Mouse (Mus musculus) hindbrain, embryonic 12.5 days (tissue): ENCODE results near the gene Rhot1. TPM values are rescaled to one million over a fixed set of nuclear protein-coding genes. Genes with fewer than 3 reads are reported as not detected.
A peak's percentile ranks its signal among the peaks of the same experiment; 100 is the strongest.

ENCODE experiments used
- ATAC-seq: fragments of 200-750 bp; cut with Nextera tagmentation; 2 replicates; pipeline ENCODE4 v1.8.0; 2017; ENCODE audit warnings: moderate TSS enrichment; ENCODE audit not compliant: low FRiP score
- H3K27ac ChIP-seq: fragments of 300-500 bp; sonication (generic); 2 replicates; pipeline ENCODE4 v1.5.1; 2016; ENCODE audit warnings: mild to moderate bottlenecking
- H3K27me3 ChIP-seq: fragments of 300-500 bp; sonication (generic); 2 replicates; pipeline ENCODE4 v1.6.1; 2016; ENCODE audit warnings: mild to moderate bottlenecking
- H3K36me3 ChIP-seq: fragments of 300-500 bp; sonication (generic); 2 replicates; pipeline ENCODE4 v1.6.1; 2016; ENCODE audit warnings: mild to moderate bottlenecking
- H3K4me1 ChIP-seq: fragments of 300-500 bp; sonication (generic); 2 replicates; pipeline ENCODE4 v1.6.1; 2016
- H3K4me2 ChIP-seq: fragments of 300-500 bp; sonication (generic); replicated peaks from 2 replicates; pipeline ENCODE4 v1.6.1; 2016; ENCODE audit warnings: mild to moderate bottlenecking
- H3K4me3 ChIP-seq: fragments of 300-500 bp; sonication (generic); 2 replicates; pipeline ENCODE4 v1.5.1; 2016; ENCODE audit warnings: mild to moderate bottlenecking
- H3K9ac ChIP-seq: fragments of 300-500 bp; sonication (generic); 2 replicates; pipeline ENCODE4 v1.6.1; 2016; ENCODE audit warnings: mild to moderate bottlenecking, moderate library complexity
- H3K9me3 ChIP-seq: fragments of 300-500 bp; sonication (generic); replicated peaks from 2 replicates; pipeline ENCODE4 v1.6.1; 2016; ENCODE audit warnings: mild to moderate bottlenecking
- WGBS: fragments of 180-500 bp; shearing (Covaris S2); methylation state at CpG from one replicate; pipeline ENCODE4 v1.1.7; 2016; 5-methylcytosine and 5-hydroxymethylcytosine counted together
- polyA plus RNA-seq: library from polyadenylated mRNA; unstranded; fragments of >200 nt; fragmentation: Nextera tagmentation; extraction: Ambion mirVana; gene quantifications from 2 replicates; pipeline ENCODE4 v1.2.1, GENCODE M21; 2016

The Rhot1 gene
- polyA plus RNA-seq, 1 experiment from 2014 or later = 70.8 TPM

DNA sequence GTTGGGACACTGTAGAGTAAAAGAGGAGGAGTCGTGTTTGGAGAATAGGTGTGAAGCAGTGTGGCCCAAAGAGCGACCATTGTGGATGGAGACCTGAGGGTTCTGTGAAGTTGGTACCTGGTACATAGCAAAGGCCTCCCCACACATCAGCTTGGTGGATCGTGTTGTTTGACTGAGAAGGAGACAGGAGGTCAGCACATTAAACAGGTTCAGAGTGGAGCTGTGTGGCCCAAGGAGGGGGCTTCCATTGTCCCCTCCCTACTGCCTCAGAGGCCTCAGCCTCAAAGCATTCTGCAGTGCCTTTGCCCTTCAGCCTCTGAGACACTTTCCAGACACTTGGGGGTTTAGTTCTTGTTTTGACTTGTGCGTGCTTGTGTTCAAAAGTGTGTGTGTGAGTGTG, 105.1 kb downstream of the Rhot1 start:
- Histone ChIP-seq H3K36me3 (no peaks in the 10 kb centered on the region), H3K9ac (no peak overlapping the region), H3K27ac (0 out of 2 replicates have a peak overlapping the region, but pooled peaks have one; percentile 82), H3K27me3 (no peaks in the 10 kb centered on the region), H3K4me1 (peaks cover 72% of the 10 kb centered on the region), H3K9me3 (no peaks in the 10 kb centered on the region), H3K4me2 (no peak overlapping the region), H3K4me3 (no peak overlapping the region)
- WGBS = 69% methylated on average over 4 of the region's 4 CpGs
- no peak for ATAC-seq

DNA sequence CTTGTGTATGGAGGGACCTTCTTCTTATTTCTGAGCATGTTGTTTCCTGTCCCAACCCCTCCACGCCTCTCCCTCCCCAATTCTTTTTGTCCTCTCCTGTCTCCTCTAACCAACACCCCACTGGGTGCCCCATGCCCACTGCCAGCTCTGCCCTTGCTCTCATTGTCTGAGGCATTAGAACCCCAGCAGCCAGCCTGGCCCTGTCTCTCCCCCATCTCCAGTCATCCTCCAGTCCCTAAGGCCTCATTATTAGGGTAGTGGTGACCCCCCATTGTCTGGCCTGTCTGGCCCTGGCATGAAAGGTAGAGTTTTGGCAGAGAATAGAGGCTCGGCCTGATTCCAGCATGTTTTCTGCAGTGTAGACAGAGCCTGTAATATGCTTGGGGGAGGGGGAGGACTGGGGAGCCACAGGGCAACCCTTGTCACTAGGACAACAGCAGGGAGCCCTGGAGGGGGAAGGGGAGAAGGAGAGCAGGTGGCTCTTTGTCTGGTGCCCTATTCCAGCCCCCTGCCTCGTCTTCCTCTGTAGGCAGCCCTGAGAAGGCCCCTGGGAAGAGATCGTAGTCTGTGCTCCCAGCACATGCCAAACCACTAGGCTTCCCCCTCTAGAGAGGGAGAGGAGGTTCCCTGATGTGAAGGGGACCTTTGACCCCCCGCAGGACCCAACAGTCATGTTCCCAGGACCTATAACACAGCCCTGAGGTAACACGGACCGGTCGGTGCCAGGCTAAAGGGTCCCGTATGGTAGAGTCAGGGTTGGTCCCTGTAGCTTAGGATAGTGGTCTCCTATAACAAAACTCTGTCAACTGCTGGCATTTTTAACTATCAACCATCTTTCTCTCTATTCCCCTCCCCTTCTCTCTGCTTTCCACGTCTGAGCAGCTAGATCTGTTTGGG, 107.2 kb downstream of the Rhot1 start:
- WGBS = 41% methylated on average over 10 of the region's 10 CpGs
- ATAC-seq = peak; percentile 88
- no peak overlapping the region for H3K9ac ChIP-seq

More for the DNA sequence above, 107.2 kb downstream of the Rhot1 start:
- no peaks in the 10 kb centered on the region for H3K36me3 ChIP-seq
- no peak overlapping the region for H3K4me2 ChIP-seq
- no peaks in the 10 kb centered on the region for H3K9me3 ChIP-seq
- H3K27ac ChIP-seq = peak overlapping the region; percentile 79
- H3K4me1 ChIP-seq = peaks cover 59% of the 10 kb centered on the region
- H3K27me3 ChIP-seq = no peaks in the 10 kb centered on the region
- H3K4me3 ChIP-seq = no peak overlapping the region

Other genes with a start within 250 kb of the Rhot1 start
- gene Utp6, start 246.6 kb upstream of the Rhot1 start, polyA plus RNA-seq = 50.6 and 66.1 TPM in 2 replicates
- gene Suz12, start 215.9 kb upstream of the Rhot1 start, polyA plus RNA-seq = 26.3 and 26.4 TPM in 2 replicates
- 29.9 and 30.1 TPM in 2 replicates for gene Crlf3, start 128.0 kb upstream of the Rhot1 start, polyA plus RNA-seq
- gene Atad5, start 119.6 kb upstream of the Rhot1 start, polyA plus RNA-seq = 11.1 and 11.7 TPM in 2 replicates
- gene Tefm, start 66.8 kb upstream of the Rhot1 start, polyA plus RNA-seq = 23.6 and 26.4 TPM in 2 replicates
- gene Adap2, start 54.9 kb upstream of the Rhot1 start, polyA plus RNA-seq = 2.0 and 2.6 TPM in 2 replicates
- gene Rnf135, start 25.2 kb upstream of the Rhot1 start, polyA plus RNA-seq = 5.6 and 6.5 TPM in 2 replicates
- gene Rhbdl3, start 91.9 kb downstream of the Rhot1 start, polyA plus RNA-seq = 28.4 and 32.3 TPM in 2 replicates
- gene 5730455P16Rik, start 169.0 kb downstream of the Rhot1 start, polyA plus RNA-seq = 28.7 and 31.4 TPM in 2 replicates
- 265 TPM in 2 replicates for gene Zfp207, start 174.3 kb downstream of the Rhot1 start, polyA plus RNA-seq
- gene Psmd11, start 219.6 kb downstream of the Rhot1 start, polyA plus RNA-seq = 316 and 330 TPM in 2 replicates